Mouse (Mus musculus): ENCODE measurements around the gene Amh. TPM values are rescaled to one million over a fixed set of nuclear protein-coding genes. Genes with fewer than 3 reads are reported as not detected.

The Amh gene
- polyA plus RNA-seq, 1 experiment: 3.2 TPM

- H3K27ac ChIP-seq (ENCODE audit: control insufficient read depth, insufficient read depth, low read depth, low read length): no peak overlapping the region
- TF ChIP-seq CTCF (IDR thresholded peaks at IDR 0.05; ENCODE audit: control insufficient read depth, insufficient read depth, insufficient replicate concordance, low read depth, low read length): no peak
- TF ChIP-seq POLR2A (IDR thresholded peaks at IDR 0.05; ENCODE audit: control insufficient read depth, low read depth, low read length): no peak
- H3K36me3 ChIP-seq (ENCODE audit: control insufficient read depth, insufficient read depth, low read length): no peaks in the 10 kb centered on the region
- peaks cover 25% of the 10 kb centered on the region for H3K4me1 ChIP-seq (ENCODE audit: control insufficient read depth, insufficient read depth, low read length)
- no peaks in the 10 kb centered on the region for H3K27me3 ChIP-seq (ENCODE audit: control insufficient read depth, insufficient read depth, low read length)
- no peak overlapping the region for H3K4me3 ChIP-seq (ENCODE audit: control insufficient read depth, low read depth, low read length)
These were observed 34.8 kb downstream of the Amh start for GRCm38 (mm10) chr10:80839848-80840247.

DNA sequence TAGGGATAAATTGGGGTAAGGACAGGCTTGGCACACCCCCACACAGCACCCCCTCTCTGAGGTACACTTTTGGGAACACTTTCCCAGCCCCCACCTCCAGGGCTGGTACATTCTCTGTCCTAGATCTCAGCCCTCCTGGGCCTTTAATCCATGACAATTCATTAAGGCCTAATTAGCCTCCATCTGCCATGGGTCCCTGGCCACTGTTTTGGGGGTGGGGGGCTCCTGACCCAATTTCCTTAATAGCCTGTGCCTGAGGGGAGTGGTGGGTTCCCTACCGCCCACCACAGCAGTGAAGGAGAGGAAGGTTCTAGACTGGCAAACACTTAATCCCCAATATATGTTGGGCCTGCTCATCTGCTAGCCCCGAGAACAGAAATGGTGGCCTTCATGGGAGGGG, 36.6 kb downstream of the Amh start:
- Histone ChIP-seq H3K27ac (ENCODE audit: control insufficient read depth, insufficient read depth, low read depth, low read length) (no peak overlapping the region), H3K4me1 (ENCODE audit: control insufficient read depth, insufficient read depth, low read length) (peaks cover 15% of the 10 kb centered on the region), H3K4me3 (ENCODE audit: control insufficient read depth, low read depth, low read length) (no peak overlapping the region), H3K27me3 (ENCODE audit: control insufficient read depth, insufficient read depth, low read length) (no peaks in the 10 kb centered on the region), H3K36me3 (ENCODE audit: control insufficient read depth, insufficient read depth, low read length) (no peaks in the 10 kb centered on the region)
- TF ChIP-seq POLR2A (IDR thresholded peaks at IDR 0.05; ENCODE audit: control insufficient read depth, low read depth, low read length) (no peak), CTCF (IDR thresholded peaks at IDR 0.05; ENCODE audit: control insufficient read depth, insufficient read depth, insufficient replicate concordance, low read depth, low read length) (no peak)

GRCm38 (mm10) chr10:80842334-80842733, 37.3 kb downstream of the Amh start:
- TF ChIP-seq POLR2A (IDR thresholded peaks at IDR 0.05; ENCODE audit: control insufficient read depth, low read depth, low read length) (no peak), CTCF (IDR thresholded peaks at IDR 0.05; ENCODE audit: control insufficient read depth, insufficient read depth, insufficient replicate concordance, low read depth, low read length) (no peak)
- Histone ChIP-seq H3K4me1 (ENCODE audit: control insufficient read depth, insufficient read depth, low read length) (peaks cover 10% of the 10 kb centered on the region), H3K27ac (ENCODE audit: control insufficient read depth, insufficient read depth, low read depth, low read length) (no peak overlapping the region), H3K36me3 (ENCODE audit: control insufficient read depth, insufficient read depth, low read length) (no peaks in the 10 kb centered on the region), H3K4me3 (ENCODE audit: control insufficient read depth, low read depth, low read length) (no peak overlapping the region), H3K27me3 (ENCODE audit: control insufficient read depth, insufficient read depth, low read length) (no peaks in the 10 kb centered on the region)

- TF ChIP-seq CTCF (IDR thresholded peaks at IDR 0.05; ENCODE audit: control insufficient read depth, insufficient read depth, insufficient replicate concordance, low read depth, low read length): no peak
- TF ChIP-seq POLR2A (IDR thresholded peaks at IDR 0.05; ENCODE audit: control insufficient read depth, low read depth, low read length): no peak
- peaks cover 10% of the 10 kb centered on the region for H3K4me1 ChIP-seq (ENCODE audit: control insufficient read depth, insufficient read depth, low read length)
- H3K36me3 ChIP-seq (ENCODE audit: control insufficient read depth, insufficient read depth, low read length): no peaks in the 10 kb centered on the region
- no peak overlapping the region; the same call in 1 of the 2 replicates for H3K4me3 ChIP-seq (ENCODE audit: control insufficient read depth, low read depth, low read length)
- no peaks in the 10 kb centered on the region for H3K27me3 ChIP-seq (ENCODE audit: control insufficient read depth, insufficient read depth, low read length)
- H3K27ac ChIP-seq (ENCODE audit: control insufficient read depth, insufficient read depth, low read depth, low read length): no peak overlapping the region
These were observed 38.3 kb downstream of the Amh start for GRCm38 (mm10) chr10:80843087-80843930.

DNA sequence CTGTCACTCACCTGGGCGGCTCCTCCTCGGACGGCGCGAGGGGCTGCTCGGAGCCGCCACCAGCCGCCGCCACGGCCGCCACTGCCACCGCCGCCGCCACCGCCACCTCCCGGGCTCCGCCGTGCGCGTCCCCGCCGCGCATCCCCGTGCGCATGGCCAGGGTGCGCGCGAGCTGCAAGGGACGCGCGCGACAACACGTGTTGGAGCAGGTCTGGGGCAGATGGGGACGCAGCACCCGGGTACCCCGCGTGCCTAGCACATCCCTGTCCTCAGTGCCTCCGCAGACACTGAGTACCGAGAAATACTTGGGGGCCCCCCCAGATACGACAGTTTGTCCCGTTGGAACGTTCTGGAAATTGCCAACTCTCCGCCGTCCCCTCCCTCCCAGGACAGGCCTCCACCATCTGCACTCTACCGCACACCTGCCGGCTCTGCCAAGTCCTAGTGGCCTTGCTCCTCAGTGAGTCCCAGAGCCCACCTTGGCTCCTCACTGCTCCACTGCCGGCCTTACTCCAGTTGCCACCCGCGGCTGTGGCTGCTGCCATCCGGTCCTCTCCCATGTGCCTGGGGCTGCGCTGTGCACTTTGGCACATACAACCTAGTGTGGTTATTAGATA, 39.0 kb downstream of the Amh start, which contains the start of gene Lingo3:
TSS of gene Lingo3 (minus strand) at position 109 of the 617 bp plus-strand sequence.
- H3K4me3 ChIP-seq (ENCODE audit: control insufficient read depth, low read depth, low read length): peak within 1 kb of the TSS; percentile 31; the same call in 1 of the 2 replicates
- peaks cover 10% of the 10 kb centered on the region for H3K4me1 ChIP-seq (ENCODE audit: control insufficient read depth, insufficient read depth, low read length)
- H3K27ac ChIP-seq (ENCODE audit: control insufficient read depth, insufficient read depth, low read depth, low read length): no peak within 1 kb of the TSS
- H3K36me3 ChIP-seq (ENCODE audit: control insufficient read depth, insufficient read depth, low read length): no peaks in the 10 kb centered on the region
- no peaks in the 10 kb centered on the region for H3K27me3 ChIP-seq (ENCODE audit: control insufficient read depth, insufficient read depth, low read length)
- TF ChIP-seq POLR2A (IDR thresholded peaks at IDR 0.05; ENCODE audit: control insufficient read depth, low read depth, low read length) (no peak), CTCF (IDR thresholded peaks at IDR 0.05; ENCODE audit: control insufficient read depth, insufficient read depth, insufficient replicate concordance, low read depth, low read length) (no peak)

DNA sequence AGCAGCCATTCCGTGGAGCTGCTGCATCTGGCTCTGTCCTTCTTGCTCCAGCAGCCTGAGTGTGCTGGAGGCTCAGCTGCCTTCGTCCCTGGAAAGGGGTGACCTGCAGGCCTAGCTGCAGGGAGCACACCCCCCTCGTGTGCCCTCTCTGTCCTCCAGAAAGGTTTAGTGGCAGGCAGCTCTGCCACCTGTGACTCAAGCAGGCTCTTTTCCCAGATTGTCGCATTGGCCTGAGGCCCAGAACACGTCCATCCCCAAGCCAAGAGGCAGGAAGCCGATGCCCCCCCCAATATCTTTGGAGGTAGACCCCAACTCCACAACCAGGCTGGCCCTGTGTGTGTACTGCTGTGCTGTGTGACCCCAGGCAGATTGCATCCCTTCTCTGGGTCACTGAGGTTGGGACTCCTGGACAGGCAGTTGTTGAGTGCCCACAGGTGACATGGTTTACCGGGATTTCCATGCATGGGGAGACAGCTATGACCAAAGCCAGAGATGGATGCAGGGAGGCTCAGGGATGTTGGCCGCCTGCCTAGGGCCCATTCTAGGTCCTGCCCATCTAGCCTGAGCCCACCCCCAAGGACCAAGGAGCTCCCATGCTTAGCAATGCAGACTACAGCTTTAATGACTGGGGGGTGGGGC, 40.1 kb downstream of the Amh start:
- no peak overlapping the region for H3K27ac ChIP-seq (ENCODE audit: control insufficient read depth, insufficient read depth, low read depth, low read length)
- H3K4me3 ChIP-seq (ENCODE audit: control insufficient read depth, low read depth, low read length): no peak overlapping the region
- TF ChIP-seq POLR2A (IDR thresholded peaks at IDR 0.05; ENCODE audit: control insufficient read depth, low read depth, low read length) (no peak), CTCF (IDR thresholded peaks at IDR 0.05; ENCODE audit: control insufficient read depth, insufficient read depth, insufficient replicate concordance, low read depth, low read length) (no peak)
- peaks cover 10% of the 10 kb centered on the region for H3K4me1 ChIP-seq (ENCODE audit: control insufficient read depth, insufficient read depth, low read length)
- H3K36me3 ChIP-seq (ENCODE audit: control insufficient read depth, insufficient read depth, low read length): no peaks in the 10 kb centered on the region
- no peaks in the 10 kb centered on the region for H3K27me3 ChIP-seq (ENCODE audit: control insufficient read depth, insufficient read depth, low read length)

- H3K27ac ChIP-seq (ENCODE audit: control insufficient read depth, insufficient read depth, low read depth, low read length): no peak overlapping the region
- H3K4me1 ChIP-seq (ENCODE audit: control insufficient read depth, insufficient read depth, low read length): peaks cover 10% of the 10 kb centered on the region
- H3K36me3 ChIP-seq (ENCODE audit: control insufficient read depth, insufficient read depth, low read length): no peaks in the 10 kb centered on the region
- no peaks in the 10 kb centered on the region for H3K27me3 ChIP-seq (ENCODE audit: control insufficient read depth, insufficient read depth, low read length)
- H3K4me3 ChIP-seq (ENCODE audit: control insufficient read depth, low read depth, low read length): no peak overlapping the region
- TF ChIP-seq CTCF (IDR thresholded peaks at IDR 0.05; ENCODE audit: control insufficient read depth, insufficient read depth, insufficient replicate concordance, low read depth, low read length) (no peak), POLR2A (IDR thresholded peaks at IDR 0.05; ENCODE audit: control insufficient read depth, low read depth, low read length) (no peak)
These were observed 40.7 kb downstream of the Amh start for GRCm38 (mm10) chr10:80845732-80846131.
